Mouse (Mus musculus): Measurements from ENCODE around the gene Pdzrn3.

The Pdzrn3 gene

DNA sequence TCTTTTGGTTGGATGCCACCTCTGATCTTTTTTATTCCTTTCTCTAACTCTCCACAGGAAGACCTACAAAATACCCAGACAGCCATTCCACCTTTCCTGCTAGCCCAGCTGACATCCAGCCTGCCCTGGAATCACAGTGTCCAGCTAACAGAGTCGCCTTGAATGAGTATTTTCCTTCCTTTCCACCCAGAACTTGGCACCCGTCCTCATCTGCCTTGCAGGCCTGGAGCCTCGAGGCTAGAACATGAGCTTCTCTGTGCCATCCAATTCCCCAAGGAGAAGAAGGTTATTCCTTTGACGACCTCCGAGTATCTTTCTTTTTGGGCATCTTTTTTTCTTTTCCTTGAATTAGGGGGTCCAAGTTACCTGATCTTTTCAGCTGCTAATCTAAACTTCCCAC is 181.8 kb downstream of the Pdzrn3 start:
- in situ Hi-C loops (cut with MboI; ENCODE audit: low pct_unique_long_range_greater_than_20kb in 1 of 2, low sequenced_read_pairs in 2 of 2, unreplicated experiment in 1 of 2), result loop anchor here (5.0 to 10.0 kb wide), 2 partner anchors 311 to 314 kb away; no protein-coding TSS in a partner anchor

DNA sequence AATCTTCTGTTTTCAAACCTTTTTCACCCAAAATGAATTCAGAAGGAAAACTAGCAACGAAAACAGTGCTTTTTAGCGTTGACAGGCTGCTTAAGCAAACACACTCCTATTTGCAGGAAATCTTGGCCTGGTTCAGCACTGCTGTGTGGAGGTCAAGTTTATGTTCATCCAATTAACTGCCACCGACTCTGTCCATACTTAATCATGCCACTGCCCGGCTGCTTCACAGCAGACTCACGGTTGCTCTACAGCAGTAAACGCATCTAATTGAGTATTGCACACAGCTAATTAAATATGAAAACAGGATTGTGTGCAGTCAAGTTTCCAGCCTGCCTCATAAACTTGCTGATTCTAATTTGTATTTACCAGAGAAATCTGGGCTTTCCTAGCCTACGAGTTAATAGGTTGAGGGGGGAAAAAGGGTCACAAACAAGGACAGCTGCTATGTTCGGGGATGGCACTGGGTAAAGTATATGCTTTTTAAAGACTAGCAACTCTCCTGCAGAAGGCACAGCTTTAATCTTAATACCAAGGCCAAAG is 183.2 kb downstream of the Pdzrn3 start:
- in situ Hi-C loops (cut with MboI; ENCODE audit: low pct_unique_long_range_greater_than_20kb in 1 of 2, low sequenced_read_pairs in 2 of 2, unreplicated experiment in 1 of 2), result loop anchor here in 1 of 2 experiments (10.0 kb wide), 1 partner anchor 310 kb away; no protein-coding TSS in a partner anchor

DNA sequence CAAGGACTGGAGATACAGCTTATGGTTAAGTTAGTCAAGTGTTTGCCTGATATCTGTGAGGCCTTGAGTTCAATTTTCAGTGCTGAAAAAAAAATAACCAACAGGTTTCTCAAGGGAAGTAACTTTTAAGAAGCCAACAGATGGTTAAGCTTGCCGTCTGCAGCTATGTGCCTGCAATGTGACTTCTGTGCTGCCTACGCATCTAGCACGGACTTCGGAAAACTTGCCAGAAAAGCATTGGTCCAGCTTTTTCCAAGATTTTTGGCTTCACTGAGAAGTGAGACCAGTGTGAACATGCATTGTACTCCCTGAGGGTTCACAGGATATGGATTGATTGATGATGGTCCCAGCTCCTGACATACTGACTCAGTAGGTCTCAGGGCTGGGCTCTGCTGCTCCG is 186.1 kb downstream of the Pdzrn3 start:
- in situ Hi-C loops (cut with MboI; ENCODE audit: low pct_unique_long_range_greater_than_20kb in 1 of 2, low sequenced_read_pairs in 2 of 2, unreplicated experiment in 1 of 2), result loop anchor here in 1 of 2 experiments (10.0 kb wide), 1 partner anchor 307 kb away; no protein-coding TSS in a partner anchor

DNA sequence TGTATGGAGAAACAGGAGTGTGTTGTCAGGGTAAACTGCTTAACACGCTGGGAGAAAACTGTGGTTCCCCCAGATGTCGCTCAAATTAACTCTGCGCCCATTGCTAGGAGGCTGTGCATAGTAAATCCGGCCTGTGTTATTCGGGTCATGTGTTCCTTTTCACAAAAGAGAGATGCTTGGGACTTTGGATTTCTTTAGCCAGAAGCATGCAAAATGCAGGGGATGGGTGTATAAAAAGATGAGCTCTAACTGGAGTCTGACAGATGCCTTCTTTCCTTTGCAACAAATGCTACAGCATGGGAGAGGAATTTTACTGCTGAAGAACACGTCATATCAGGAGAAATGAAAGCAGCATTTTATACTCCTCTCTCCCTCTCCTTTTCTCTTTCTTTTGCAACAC is 190.4 kb downstream of the Pdzrn3 start:
- in situ Hi-C loops (cut with MboI; ENCODE audit: low pct_unique_long_range_greater_than_20kb in 1 of 2, low sequenced_read_pairs in 2 of 2, unreplicated experiment in 1 of 2), result no loop called here

DNA sequence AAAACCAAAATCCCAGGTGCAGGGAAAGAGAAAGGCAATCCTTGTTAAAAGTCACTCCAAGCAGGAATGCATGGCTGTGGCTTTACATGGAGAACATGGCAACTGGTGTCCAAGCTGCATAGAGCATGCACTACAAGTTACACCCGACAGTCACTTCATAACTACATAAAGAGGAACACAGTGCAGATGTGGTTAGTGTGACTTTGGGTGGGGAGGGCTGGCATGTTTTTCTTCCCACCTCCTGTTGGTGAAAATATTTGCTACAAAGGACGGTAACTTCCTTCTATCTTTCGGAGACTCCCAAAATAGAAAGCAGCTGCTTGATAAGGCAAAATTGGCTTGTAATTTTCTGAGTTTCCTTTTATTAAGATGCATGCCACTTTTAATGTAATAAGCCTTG is 190.8 kb downstream of the Pdzrn3 start:
- in situ Hi-C loops (cut with MboI; ENCODE audit: low pct_unique_long_range_greater_than_20kb in 1 of 2, low sequenced_read_pairs in 2 of 2, unreplicated experiment in 1 of 2), result no loop called here

DNA sequence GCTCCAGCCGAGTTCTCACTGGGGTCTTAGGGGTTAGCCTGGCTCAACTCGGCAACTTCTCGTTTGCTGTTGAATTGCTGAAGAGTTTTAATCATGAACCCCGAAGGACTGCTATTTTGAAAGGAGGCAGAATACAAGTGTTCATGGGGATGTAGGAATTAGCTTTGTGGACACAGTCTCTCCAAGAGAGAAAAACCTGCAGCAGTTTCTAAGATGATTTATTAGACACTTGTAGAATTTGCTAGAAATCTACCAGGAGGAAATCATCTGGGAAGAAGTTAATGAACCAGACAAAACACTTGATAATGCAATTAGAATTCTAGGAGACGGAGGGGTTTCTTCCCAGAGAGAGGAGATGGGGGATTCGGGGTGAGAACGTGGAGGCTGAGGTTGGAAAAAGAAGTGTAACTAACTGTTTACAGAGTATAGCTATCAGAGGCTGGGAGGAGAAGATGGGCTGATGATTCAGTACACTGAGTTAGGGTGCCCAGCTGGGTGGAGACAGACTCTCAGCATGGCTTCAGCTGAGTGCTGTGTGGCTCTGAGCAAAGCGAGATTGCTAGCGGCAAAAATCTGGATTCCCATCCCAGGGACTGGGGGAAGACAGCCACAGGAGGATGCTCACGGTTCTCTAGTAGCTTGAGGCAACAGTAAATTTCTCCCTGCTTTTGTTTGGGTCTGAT is 193.5 kb downstream of the Pdzrn3 start:
- in situ Hi-C loops (cut with MboI; ENCODE audit: low pct_unique_long_range_greater_than_20kb in 1 of 2, low sequenced_read_pairs in 2 of 2, unreplicated experiment in 1 of 2), result no loop called here

DNA sequence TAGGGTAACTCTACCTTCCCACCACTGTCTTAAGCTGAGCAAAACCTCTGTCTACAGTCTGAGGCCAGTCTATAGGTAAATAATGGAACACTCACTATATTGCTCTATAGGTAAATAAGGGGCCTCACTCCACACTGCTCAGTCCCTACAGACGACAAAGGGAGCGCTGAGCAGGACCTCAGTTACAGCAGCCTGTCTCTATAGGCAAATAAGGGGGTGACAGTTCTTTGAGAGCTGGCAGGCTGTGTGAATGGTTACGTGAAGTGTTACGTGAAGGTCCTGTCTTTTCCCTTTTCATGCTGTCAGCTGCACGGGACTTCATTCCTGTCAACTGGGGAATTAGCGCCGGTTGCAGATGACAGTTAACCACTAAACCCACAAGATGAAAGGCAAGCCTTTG is 207.0 kb downstream of the Pdzrn3 start:
- in situ Hi-C loops (cut with MboI; ENCODE audit: low pct_unique_long_range_greater_than_20kb in 1 of 2, low sequenced_read_pairs in 2 of 2, unreplicated experiment in 1 of 2), result no loop called here

DNA sequence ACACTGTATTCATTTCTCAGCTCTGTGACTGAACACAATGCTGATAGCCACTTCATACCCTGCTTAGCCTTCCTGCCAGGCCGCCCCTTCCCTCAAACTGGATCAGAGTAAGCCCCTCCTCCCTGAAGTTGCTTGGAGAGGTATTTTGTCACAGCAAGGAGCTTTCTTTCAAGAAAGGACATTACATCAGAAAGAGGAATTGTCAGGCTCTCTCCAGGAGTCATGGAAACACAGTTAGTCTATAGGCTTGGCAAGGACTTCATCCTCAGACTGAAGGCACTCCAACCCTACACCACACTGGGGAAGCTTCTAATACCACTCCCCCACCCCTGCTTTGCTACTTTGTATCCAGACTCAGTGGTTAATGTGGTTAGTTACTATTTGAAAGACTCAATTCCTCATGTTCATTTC is 224.2 kb downstream of the Pdzrn3 start:
- in situ Hi-C loops (cut with MboI; ENCODE audit: low pct_unique_long_range_greater_than_20kb in 1 of 2, low sequenced_read_pairs in 2 of 2, unreplicated experiment in 1 of 2), result no loop called here

DNA sequence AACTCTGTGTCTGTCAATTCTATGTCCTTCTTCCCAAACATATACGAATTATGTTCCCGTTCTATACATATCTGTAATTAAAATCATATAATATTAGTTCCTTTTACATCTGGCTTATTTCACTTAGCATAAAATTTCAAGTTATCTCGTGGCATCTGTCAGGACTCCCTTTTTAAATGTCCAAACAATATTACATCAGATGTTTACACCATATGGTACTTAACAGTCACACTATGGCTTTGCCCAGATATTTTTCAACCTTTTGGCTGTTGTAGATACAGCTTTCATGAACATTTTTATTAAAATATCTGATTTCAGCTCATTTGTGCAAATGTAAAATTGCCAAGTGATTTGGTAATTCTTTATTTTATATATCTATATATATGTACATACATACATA is 242.3 kb downstream of the Pdzrn3 start:
- in situ Hi-C loops (cut with MboI; ENCODE audit: low pct_unique_long_range_greater_than_20kb in 1 of 2, low sequenced_read_pairs in 2 of 2, unreplicated experiment in 1 of 2), result no loop called here

DNA sequence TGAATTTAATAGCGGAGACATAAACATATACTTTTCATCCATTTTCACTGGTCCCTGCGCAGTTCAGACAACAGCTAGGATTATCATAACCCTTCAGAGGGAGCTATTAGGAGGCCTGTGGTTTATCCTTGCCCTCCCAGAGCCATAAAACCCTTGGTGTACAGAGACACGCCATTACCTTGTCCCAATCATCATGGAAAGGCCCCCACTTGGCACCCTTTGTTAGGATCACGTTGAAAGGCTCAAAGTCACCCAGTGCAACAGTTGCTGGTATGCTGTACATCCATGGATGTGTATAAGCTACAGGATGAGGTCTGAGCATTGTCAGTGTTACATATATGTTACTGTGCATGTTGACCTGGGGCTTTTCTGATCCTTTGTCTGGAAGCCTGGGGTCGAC is 252.3 kb downstream of the Pdzrn3 start:
- in situ Hi-C loops (cut with MboI; ENCODE audit: low pct_unique_long_range_greater_than_20kb in 1 of 2, low sequenced_read_pairs in 2 of 2, unreplicated experiment in 1 of 2), result no loop called here

DNA sequence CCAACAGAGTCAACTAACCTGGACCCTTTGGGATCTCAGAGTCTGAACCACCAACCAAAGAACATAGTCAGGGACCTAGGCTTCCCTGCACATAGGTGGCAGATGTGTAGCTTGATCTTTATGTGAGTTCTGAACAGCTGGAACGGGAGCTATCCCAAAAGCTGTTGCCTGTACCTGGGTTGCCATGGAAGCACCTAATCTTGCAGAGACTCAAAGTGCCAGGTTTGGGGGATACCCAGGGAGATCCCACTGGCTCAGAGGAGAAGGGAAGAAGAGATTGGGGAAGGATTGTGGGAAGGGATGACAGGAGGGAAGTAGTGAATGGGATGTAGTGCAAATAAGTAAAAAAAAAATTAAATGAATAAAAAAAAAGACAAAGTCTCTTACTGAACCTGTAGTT is 268.7 kb downstream of the Pdzrn3 start:
- in situ Hi-C loops (cut with MboI; ENCODE audit: low pct_unique_long_range_greater_than_20kb in 1 of 2, low sequenced_read_pairs in 2 of 2, unreplicated experiment in 1 of 2), result no loop called here

DNA sequence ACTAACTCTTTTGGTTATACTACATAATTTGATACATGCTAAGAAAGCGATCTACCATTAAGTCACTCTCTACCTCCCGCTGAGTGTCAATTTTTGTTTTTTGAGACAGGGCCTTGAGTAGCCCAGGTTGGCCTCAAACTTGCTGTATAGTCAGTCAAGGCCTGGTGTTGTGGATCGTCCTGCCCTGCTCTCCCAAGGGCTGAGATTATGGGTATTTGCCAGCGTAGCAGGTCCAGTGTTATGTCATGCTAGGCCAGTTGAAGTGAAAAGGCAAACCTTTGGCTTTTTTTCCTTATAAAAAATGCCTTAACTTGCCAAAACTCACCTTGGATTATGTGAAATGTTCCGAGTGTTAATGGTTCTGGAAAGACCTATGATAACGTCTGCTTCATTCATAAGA is 274.2 kb downstream of the Pdzrn3 start:
- in situ Hi-C loops (cut with MboI; ENCODE audit: low pct_unique_long_range_greater_than_20kb in 1 of 2, low sequenced_read_pairs in 2 of 2, unreplicated experiment in 1 of 2), result no loop called here

DNA sequence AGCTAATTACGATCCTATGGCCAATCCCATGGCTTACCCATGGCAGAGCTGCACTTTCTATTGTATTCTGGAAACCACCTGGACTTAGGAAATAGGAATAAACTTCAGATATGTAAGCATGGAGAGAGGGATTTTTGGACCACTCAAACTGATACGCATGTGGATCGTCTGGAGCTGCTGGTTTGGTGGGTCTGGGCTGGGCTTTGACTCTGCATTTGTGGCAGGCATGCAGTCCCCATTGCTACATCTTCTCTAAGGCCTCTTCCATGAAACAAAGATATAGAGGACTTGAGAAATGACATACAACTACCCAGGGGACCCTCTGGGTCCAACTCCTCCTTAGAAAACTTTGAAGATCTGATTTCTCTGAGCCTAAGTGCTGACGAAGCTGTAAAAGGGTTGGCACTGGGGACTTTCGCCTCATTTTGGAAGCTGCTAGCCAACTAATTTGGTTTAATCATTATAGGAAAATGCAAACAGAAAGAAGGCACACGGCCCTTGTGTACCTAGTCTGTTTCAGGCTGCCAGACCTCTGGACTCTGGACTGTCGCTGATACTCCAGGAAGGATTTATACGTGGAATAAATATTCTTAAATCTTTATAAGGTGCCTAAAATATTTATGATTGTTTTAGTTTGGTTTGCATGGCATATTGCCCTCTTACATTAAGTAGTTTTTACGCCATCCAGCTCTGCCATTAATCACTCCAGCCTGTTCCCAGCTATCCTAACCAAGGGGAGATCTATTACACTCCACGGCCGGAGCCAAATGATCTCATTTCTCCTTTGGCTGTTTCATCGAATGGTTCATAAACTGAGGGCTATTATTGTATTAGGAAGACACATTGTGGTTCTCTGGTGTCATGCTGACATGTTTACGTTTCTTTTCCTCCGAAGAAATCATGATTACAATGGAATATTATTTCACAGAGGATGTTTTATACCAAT is 275.7 kb downstream of the Pdzrn3 start:
- in situ Hi-C loops (cut with MboI; ENCODE audit: low pct_unique_long_range_greater_than_20kb in 1 of 2, low sequenced_read_pairs in 2 of 2, unreplicated experiment in 1 of 2), result no loop called here
